Mouse (Mus musculus) kidney, postnatal 4 days (tissue): ENCODE results near the gene Hsf4.
A peak's percentile ranks its signal among the peaks of the same experiment; 100 is the strongest.
"Not testable (repeated sequence)": the region's sequence is repeated elsewhere in the genome, so short reads cannot be mapped to it uniquely, and the experiment has no call there.

Source experiments
- DNase-seq, 2 experiments: peaks; one replicate each; pipeline ENCODE4 v3.0.0; 2021; ENCODE audit warnings: mixed read lengths in 2 of 2

Gene Hsf4

GRCm38 (mm10) chr8:105269461-105269947, at the start of gene Hsf4:
Hsf4 (plus strand) TSS chr8:105269801.
- DNase-seq: peak; percentile 59 to 75

GRCm38 (mm10) chr8:105223850-105224249, 45.8 kb upstream of the Hsf4 start:
- DNase-seq: no peak

- peak; percentile 98 for DNase-seq
Measured at GRCm38 (mm10) chr8:105224413-105225271, 45.0 kb upstream of the Hsf4 start, which contains the start of gene D230025D16Rik. D230025D16Rik (plus strand) TSS chr8:105225145.

GRCm38 (mm10) chr8:105225272-105225593, 44.4 kb upstream of the Hsf4 start:
- DNase-seq: no peak

- no peak for DNase-seq
Measured at GRCm38 (mm10) chr8:105225917-105226316, 43.7 kb upstream of the Hsf4 start.

- no peak for DNase-seq
Measured at GRCm38 (mm10) chr8:105231503-105232320, 37.9 kb upstream of the Hsf4 start.

GRCm38 (mm10) chr8:105232321-105232693, 37.3 kb upstream of the Hsf4 start:
- DNase-seq: not testable (repeated sequence)

GRCm38 (mm10) chr8:105233126-105233935, 36.3 kb upstream of the Hsf4 start:
- no peak for DNase-seq

- DNase-seq: no peak
Measured at GRCm38 (mm10) chr8:105235206-105235605, 34.4 kb upstream of the Hsf4 start.

- no peak for DNase-seq
Measured at GRCm38 (mm10) chr8:105237442-105238142, 32.0 kb upstream of the Hsf4 start.

GRCm38 (mm10) chr8:105241016-105241415, 28.6 kb upstream of the Hsf4 start:
- no peak for DNase-seq

- DNase-seq: no peak
Measured at GRCm38 (mm10) chr8:105251954-105252353, 17.6 kb upstream of the Hsf4 start.

GRCm38 (mm10) chr8:105252680-105253537, 16.7 kb upstream of the Hsf4 start:
- DNase-seq: no peak

- peak in 1 of 2 experiments; percentile 19 for DNase-seq
Measured at GRCm38 (mm10) chr8:105253766-105254151, 15.8 kb upstream of the Hsf4 start.

GRCm38 (mm10) chr8:105254152-105254965, 15.2 kb upstream of the Hsf4 start:
- DNase-seq: peak; percentile 97

- peak; percentile 70 to 80 for DNase-seq
Measured at GRCm38 (mm10) chr8:105254966-105255350, 14.6 kb upstream of the Hsf4 start, which contains the start of gene B3gnt9. B3gnt9 (minus strand) TSS chr8:105255153.

- no peak for DNase-seq
Measured at GRCm38 (mm10) chr8:105257318-105258114, 12.1 kb upstream of the Hsf4 start.

- DNase-seq: peak; percentile 57 to 73
Measured at GRCm38 (mm10) chr8:105258911-105259720, 10.5 kb upstream of the Hsf4 start.
